Mouse (Mus musculus) fat pad, adult 2 months (tissue): ENCODE measurements around the gene Slc22a12.

Source experiments
- DNase-seq: peaks from one replicate; pipeline ENCODE4 v3.0.0-alpha.2; 2011; ENCODE audit warnings: low read depth, low spot score; ENCODE audit errors: extremely low read depth

The Slc22a12 gene

DNA sequence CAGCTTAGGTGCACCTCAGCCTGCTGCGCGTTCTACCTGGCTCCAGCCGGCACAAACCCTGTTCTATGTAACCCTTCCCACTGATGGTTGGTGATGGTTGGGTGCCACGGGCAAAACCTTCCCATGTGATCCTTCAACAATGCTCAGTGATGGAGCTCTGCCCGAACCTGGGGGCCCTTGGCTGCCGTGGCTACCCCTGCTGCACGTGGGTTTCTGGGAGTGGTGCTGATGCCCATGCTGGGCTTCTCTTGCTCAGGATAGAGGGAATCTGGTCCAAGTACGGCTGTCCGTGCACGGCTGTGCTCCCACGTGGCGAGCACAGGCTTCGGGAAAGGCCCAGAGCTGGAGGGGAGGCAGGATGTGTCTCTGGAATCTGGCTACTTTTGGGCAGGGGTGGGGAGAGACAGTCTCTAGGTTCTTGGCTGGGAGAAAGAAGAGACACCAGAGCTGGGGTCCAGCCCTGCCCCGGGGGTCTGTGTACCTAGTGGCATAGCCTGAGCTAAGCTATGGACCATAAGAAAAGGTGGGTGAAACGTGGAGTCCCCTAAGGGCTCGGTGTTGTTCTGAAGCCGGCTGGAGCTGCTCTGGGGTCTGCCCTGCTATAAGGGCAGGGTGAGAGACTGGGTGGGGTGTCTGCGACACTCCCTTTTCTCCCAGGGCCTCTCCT, 48.2 kb downstream of the Slc22a12 start:
- DNase-seq: no peak

DNA sequence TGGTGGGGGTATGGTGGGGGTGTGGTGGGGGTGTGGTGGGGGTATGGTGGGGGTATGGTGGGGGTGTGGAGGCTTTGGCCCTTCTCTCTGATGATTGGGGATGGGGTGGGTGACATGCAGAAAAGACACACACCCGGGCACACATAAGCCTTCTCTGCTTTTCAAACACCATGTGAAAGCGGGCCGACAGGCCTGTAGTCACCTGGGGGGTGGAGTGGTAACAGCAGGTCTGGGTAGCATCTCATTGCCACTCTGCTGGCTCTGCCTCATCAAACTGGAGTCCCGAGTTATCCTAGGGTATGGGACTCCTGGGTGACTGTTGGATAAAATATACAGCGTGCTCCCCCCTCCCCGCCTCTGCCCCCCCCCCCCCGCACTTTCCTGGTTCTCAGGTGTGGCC, 48.8 kb downstream of the Slc22a12 start:
- DNase-seq: no peak

DNA sequence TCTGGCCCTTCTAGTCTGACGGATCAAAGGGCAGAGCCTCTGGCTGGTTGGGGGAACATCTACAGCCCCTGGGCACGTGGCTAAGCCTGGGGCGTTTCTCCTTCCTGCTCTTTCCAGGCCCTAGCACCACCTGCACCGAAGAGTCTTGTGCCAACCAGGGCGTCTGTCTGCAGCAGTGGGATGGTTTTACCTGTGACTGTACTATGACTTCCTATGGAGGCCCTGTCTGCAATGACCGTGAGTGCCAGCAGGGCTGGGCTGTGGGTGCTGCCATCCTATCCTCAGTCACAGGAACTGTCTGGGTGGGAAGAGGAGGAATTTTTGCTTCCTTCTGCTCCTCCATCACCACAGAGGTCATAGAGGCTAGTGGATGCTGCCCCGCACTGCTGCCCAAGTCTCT, 49.6 kb downstream of the Slc22a12 start:
- DNase-seq: no peak

DNA sequence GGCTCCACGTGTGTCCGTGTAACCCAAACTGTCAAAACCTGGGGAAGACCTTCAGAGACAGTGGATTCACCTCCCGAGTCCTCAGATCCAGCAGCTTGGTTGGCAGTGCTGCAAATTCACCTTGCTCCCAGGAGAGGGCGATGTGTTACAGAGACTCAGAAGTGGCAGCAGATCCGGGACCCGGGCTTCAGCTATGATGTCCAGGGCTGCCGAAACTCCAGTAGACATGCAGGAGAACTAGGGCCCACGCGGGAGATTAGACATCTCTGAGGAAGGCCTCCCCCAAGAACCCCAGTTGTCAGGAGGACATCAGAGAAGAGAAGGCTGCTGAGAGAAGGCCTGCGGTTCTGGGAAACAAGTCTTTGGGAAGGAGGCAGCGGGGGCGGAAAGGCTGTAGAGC, 50.7 kb downstream of the Slc22a12 start:
- DNase-seq: no peak

DNA sequence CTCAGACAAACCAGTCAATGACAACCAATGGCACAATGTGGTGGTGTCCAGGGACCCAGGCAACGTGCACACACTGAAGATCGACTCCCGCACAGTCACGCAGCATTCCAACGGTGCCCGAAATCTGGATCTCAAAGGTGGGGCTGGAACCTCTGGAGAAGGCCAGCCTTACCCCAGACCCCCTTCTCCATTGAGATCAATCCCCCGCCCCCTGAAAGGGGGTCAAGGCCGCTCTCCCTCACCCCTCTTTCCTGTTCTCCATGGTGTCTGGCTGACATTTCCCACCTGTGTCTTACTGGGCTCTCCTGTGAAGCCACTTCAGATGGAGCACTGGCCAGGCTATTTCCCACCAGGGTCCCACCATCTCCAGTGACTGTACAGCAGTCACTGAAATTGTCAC, 51.3 kb downstream of the Slc22a12 start:
- no peak for DNase-seq

DNA sequence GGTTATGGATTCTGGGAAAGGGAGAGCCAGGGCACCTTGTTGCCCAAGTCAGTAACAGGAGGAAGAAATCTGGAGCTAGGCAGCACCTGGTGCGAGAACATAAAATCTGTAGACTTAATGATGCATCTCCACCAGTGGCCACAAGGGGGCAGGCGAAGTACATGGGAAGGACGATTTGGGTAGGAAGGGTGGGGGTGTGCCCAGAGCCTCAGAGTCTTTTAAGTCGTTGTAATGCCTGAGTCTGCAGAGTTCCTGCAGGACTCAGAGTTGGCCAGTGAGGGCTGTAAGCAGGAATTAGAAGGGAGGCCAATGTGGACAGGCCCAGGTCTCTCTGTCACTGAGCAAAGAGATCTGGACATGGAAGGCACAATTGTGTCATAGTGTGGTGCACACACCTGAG, 53.8 kb downstream of the Slc22a12 start:
- no peak for DNase-seq
